Mouse (Mus musculus): Measurements from ENCODE around the gene Ralgps1.

The Ralgps1 gene

GRCm38 (mm10) chr2:33179930-33180630 is 191.2 kb downstream of the Ralgps1 start:
- in situ Hi-C loops (cut with MseI, MboI), result no loop called here

DNA sequence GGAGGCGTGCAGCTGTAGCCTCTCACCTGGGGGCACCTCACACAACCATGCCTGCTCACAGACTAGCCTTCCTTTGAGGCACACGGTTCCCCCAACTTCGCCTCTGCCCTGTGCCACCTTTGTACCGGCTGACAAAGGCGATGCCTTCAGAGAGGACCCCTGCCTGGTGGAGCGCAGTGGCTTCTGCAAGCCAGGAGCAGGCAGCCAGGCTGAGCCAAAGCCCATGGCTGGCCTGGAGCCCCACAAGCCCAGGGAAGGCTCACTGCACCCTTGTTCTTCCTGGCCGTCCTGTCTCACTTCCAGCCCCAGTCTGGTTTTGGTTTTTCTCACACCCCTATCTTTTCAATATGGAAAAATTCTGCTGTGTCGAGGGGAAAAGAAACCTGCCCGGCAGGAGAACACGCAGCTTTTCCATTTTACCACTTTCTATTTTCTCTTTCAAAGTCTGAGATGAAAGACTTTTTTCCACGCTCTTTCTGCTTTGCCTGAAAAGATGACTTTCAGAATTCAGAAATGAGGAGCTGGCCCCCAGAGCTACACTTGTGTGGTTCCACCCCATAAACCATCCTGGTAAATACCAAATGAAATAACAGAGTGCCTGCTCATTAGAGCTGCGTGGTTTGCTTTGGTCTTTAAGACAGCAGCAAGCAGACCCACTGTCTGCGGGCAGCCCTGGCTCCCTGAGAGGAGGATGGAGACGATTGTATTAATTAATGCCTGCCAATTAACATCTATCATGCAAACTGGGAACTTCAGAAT is 191.9 kb downstream of the Ralgps1 start:
- in situ Hi-C loops (cut with MseI, MboI), result no loop called here

DNA sequence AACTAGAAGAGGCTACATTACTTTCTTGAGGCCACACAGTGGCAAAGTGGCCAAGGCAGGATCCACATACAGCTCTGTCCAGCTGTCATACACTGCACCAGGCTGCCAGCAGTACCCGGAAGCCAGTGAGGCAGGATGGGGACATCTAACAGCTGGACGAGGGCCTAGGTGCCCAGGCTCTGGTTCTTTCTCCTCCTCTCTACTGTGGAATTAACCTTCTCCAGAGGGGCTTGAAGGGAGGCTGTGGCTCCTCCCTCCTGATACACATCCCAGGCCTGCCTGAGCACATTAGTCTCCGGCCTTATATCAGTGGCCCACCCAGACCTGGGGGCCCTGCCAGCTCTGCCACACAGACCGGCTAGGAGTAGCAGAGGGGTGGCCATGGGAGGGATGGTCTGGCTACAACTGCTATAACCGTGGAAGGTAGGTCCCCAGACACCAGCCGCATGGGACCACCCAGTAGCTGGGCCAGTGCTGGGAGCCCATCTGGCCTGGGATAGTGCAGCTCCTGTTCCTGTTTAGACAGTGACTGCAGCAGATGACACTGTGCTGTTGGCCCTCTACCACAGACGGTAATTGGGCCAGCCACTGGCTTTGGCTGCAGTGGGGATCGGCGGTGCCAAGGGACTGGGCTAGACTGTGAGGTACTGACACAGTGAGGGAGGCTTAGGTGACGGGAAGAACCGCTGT is 192.9 kb downstream of the Ralgps1 start:
- in situ Hi-C loops (cut with MseI, MboI), result no loop called here

DNA sequence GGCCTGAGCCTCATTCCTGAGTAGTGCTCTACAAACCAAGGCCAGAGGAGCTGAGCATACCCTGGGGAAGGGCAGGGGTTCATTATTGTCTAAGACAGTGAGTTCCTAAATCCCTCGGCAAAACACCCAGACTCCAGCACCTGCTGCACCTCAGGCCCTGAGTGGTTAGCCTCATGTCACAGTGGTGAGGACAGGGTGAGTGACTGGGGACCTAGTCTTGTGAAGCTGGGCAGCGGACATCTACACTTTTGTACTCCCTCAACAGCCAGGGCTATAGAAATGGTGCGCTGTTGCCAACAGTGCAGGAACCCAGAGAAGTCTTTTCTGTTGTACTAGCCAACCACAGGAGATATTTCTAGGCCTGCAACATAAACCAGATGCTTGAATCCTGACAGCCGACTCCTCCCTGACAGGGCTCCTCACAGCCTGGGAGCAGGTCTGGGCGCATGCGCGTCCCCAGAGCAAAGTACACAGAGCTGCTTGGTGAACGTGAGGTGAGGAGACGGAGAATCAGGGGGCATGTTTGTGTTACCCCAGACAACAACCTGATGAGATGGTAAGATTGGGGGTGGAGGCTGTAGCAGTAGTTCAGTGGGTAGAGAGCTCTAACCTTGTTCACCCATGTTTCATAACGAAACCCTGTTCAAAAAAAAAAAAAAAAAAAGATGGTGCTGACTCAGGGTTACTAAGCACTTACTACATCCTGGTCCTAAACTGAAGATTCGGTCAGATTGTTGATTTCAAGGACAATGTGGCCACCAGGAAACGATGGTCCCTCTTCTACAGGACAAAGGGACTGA is 193.6 kb downstream of the Ralgps1 start:
- in situ Hi-C loops (cut with MseI, MboI), result no loop called here

DNA sequence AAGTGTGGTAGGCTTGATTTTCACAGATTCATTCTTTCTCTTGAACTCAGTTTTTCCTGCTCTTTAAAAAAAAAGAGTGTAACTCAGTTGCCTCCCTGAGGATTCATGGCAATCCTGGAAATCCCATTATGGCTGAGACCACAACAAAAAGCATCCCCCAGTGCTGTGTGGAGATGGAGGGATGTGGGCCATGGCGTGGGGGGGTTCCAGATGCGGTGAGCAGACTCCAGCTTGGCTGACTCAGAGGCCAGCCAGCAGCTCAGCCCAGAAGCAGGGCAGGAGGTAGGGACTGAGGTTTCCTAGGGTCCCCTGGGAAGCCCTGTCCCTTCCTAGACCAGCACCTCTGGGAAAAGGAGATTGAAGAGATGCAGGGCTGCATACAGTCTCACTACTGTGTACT is 194.4 kb downstream of the Ralgps1 start:
- in situ Hi-C loops (cut with MseI, MboI), result no loop called here

DNA sequence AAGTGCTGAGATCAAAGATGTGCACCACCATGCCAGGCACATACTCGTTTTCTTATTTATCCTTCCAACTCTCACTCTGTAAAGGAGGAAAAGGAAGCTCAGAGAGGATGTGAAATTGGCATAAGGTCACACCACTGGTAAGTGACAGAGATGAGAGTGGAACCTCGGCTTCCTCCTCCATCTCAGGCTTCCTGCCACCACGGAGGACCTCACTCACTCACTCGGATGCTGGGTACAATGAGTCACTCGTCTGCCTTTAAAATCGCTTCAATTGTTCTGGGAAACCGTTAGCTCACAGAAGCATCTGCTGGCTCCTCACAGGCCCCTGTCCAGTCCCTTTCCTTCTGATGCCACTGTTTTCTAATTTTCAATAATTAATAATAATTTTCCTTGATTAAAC is 194.8 kb downstream of the Ralgps1 start:
- in situ Hi-C loops (cut with MseI, MboI), result no loop called here

- in situ Hi-C loops (cut with MseI, MboI), result no loop called here
Observed at GRCm38 (mm10) chr2:33173686-33174085, 197.6 kb downstream of the Ralgps1 start.

DNA sequence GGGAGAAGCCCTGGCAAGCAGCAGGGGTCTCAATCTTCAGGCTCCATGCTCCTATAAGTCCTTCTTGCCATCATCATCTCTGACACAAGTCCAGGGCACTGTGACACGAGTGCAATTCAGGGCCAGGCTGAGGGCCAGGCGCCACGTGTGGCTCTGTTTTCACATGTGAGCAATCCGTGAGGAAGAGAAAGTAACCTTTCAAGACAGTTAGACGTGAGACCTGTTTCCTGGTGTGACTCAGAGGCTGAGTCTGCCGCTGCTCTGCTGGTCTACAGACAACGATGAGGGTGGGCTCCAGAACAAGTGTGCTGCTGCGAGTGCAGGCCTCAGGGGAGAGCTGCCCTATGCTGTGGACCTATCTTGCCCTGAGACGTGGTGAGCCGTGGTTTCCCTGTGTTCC is 198.2 kb downstream of the Ralgps1 start:
- in situ Hi-C loops (cut with MseI, MboI), result no loop called here

DNA sequence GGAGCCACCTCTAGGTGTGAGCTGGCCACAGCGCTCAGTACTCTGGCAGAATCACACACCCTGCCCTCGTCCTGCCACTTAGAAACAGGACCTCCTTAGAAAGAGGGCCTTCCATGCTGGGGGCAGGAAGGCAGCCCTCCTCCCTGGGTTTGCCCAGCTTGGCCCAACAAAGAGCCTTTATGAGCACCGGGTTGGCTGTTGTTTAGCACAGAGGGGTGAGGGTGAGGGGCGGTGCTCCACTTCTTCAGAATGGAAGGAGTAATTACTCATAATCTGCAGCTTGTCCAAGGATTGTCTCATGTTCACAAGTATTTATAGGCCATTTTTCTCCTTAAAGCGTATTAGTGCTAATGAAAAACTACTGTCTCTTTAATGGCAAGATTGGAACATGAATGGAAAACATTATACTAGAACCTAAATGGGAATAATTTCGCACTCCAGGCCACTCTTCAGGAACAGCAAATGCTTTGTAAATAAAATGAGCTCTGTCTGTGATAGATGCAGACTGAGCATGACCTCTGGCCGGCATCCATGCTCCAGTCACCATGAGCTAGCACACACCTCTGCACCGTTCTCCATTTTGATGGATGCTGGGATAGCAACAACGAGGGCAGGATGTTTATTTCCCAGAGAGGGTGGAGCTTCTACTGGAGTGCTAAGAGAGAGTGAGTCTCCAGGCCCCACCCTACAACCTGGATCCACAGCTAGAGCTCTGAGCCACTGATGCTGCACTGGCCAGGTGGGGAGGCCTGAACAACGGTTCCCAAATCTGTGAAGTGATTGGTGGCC is 200.3 kb downstream of the Ralgps1 start:
- in situ Hi-C loops (cut with MseI, MboI), result no loop called here

DNA sequence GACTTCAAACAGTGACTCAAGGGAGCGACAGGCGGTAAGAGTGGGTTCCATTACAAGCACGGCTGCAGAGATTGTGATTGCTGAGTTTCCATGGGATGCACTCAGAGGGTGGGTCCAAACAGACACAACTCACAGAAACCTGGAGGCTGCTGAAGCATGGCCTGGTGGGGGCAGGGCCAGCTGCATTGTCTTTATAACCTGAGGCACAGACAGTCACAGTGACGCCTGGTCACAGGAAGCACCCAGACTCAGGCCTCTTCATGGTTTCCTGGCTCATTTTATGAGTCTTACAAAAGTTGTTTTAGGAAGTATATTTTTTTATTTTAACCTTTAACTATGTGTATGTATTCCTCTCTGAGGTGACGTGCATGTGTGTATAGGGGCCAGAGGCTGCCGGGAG is 201.8 kb downstream of the Ralgps1 start:
- in situ Hi-C loops (cut with MseI, MboI), result no loop called here

DNA sequence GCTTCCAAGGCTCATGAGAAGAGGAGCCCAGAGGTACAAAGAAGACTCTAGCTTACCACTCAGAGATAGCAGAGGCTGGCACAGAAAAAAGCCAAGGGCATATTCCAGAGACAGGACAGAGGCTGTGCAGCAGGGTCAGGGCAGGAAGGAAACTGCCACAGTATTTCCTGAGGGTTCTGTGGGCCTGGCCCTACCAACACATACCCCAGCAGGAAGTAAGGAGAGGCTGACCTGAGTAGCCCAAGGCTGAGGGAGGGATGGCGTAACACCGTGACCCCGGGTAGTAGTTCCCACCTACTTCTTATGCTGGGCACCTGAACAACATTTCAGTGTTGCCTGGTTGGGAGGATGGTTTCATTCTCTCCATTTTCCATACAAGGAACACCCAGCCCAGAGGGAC is 204.2 kb downstream of the Ralgps1 start:
- in situ Hi-C loops (cut with MseI, MboI), result no loop called here

GRCm38 (mm10) chr2:33165710-33166374 is 205.4 kb downstream of the Ralgps1 start:
- in situ Hi-C loops (cut with MseI, MboI), result no loop called here

DNA sequence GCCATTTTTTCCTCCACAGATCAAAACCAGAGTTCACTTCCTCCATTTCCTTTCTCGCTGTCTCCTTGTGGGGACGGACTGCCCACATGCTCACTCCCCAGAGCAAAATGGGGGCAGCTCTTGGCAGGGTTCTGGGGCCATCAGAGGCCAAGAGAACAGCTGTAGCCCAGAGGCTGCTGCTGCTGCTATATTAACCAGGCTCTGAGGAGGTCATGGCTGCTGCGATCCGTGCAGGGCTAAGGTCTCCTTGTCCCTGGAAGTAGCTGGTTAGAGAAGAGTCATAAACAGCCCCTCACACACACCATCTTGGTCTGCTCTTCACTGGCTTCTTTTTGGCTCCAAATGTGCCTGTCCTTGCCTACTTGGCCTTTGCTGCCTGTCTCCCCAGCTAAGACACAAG is 206.1 kb downstream of the Ralgps1 start:
- in situ Hi-C loops (cut with MseI, MboI), result no loop called here

- in situ Hi-C loops (cut with MseI, MboI), result no loop called here
Observed at GRCm38 (mm10) chr2:33164646-33165045, 206.6 kb downstream of the Ralgps1 start.

GRCm38 (mm10) chr2:33162126-33162525 is 209.2 kb downstream of the Ralgps1 start:
- in situ Hi-C loops (cut with MseI, MboI), result no loop called here

- in situ Hi-C loops (cut with MseI, MboI), result no loop called here
Observed at GRCm38 (mm10) chr2:33160326-33160973, 210.8 kb downstream of the Ralgps1 start.

DNA sequence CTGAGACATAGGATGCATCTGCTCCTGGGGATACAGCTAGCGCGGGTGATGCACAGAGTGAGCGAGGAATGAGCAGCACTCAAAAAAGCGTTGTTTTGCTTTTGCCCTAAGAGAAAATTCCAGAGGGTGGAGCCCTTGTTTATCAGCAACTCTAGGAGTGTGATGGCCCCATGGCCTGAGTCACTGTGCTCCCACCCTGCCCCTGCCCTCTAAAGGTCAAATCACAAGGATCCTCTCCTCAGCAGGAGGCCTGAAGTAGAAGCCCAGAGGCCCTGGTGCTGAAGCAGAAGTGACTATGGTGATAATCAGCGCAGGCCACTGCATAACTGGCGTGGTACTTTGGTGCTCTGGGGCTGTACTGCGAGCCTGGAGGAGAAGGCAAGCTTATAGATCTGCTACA is 211.7 kb downstream of the Ralgps1 start:
- in situ Hi-C loops (cut with MseI, MboI), result loop anchor here in 1 of 2 experiments (10.0 kb wide), 1 partner anchor 195 kb away; no protein-coding TSS in a partner anchor

DNA sequence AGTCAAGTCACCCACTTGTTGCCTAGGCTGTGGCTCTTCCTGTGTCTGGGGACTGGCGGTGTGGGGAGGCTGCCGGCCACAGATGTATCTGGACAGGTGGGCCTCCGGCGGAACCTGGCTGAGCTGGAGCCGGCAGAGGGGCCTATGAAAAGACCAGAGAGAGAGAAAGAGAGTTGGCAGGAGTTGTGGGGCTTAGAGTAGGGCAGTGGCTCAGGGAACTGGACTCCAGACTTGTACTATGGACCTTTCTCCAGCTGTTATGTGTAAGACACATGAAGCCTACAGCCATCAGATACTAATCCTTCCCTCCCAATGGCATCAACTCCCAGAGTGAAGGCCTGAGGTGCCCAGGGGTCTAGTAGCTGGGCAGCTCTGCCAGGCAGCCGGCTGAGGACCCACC is 212.4 kb downstream of the Ralgps1 start:
- in situ Hi-C loops (cut with MseI, MboI), result loop anchor here in 1 of 2 experiments (10.0 kb wide), 1 partner anchor 196 kb away; no protein-coding TSS in a partner anchor

- in situ Hi-C loops (cut with MseI, MboI), result loop anchor here in 1 of 2 experiments (10.0 kb wide), 1 partner anchor 198 kb away; no protein-coding TSS in a partner anchor
Observed at GRCm38 (mm10) chr2:33156283-33156781, 215.0 kb downstream of the Ralgps1 start.
